Mouse (Mus musculus) gastrocnemius, postnatal 36 days (tissue): ENCODE measurements at regions not wholly inside any gene's neighbourhood (a gene's known extent, or its start where the extent isn't known, plus 50 kb on each side); places are given as distances from the start of the nearest gene placed in this dataset.
A peak's percentile ranks its signal among the peaks of the same experiment; 100 is the strongest.

Experiments
- DNase-seq, 2 experiments: peaks; one replicate each; pipeline ENCODE4 v3.0.0; 2022
- intact Hi-C: fragments of 180-260 bp; cut with DNase I; formaldehyde crosslinking; loops from one replicate; pipeline ENCODE4 v1.15.1; 2025

DNA sequence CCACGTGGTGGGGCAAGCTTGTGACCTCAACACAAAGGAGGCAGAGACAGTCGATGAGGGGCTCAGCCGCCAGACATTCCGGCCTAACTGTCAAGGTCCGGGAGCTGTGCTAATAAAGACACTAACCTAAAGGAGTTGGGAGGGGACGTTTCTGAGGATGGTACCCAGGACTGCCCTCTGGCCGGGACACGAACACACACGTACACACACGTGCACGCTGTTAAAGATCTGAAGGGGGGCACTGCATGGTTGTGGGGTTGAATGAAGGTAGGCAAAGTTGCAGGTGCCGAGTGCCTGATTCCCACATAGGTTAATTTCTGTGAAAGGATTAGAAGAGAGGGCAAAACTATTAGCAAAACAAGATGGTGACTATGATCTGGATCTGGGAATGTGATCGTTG lies 65.4 kb upstream of the Mitf start:
- intact Hi-C loops: loop anchor here (5.0 to 10.0 kb wide), 3 partner anchors 219 to 467 kb away; no protein-coding TSS in a partner anchor
- DNase-seq: no peak

DNA sequence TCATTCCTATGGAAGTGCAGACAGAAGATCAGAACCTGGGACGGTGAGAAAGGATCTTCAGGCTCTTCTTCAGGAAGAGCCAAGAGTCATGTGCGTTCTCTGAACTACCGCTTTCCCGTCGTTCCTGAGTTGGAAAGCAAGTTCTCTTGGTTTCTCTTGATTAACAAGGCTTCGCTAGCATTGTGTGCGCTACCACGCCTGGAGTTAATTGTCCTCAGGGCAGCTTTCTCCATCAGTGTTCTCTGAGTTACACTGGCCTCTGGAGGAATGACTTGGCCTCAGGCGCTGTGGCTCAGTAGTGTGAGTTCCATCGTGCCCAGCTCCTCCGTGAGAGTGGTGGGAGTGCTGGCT lies 66.0 kb upstream of the Mitf start:
- no peak for DNase-seq
- intact Hi-C loops: loop anchor here (5.0 to 10.0 kb wide), 3 partner anchors 219 to 466 kb away; no protein-coding TSS in a partner anchor

DNA sequence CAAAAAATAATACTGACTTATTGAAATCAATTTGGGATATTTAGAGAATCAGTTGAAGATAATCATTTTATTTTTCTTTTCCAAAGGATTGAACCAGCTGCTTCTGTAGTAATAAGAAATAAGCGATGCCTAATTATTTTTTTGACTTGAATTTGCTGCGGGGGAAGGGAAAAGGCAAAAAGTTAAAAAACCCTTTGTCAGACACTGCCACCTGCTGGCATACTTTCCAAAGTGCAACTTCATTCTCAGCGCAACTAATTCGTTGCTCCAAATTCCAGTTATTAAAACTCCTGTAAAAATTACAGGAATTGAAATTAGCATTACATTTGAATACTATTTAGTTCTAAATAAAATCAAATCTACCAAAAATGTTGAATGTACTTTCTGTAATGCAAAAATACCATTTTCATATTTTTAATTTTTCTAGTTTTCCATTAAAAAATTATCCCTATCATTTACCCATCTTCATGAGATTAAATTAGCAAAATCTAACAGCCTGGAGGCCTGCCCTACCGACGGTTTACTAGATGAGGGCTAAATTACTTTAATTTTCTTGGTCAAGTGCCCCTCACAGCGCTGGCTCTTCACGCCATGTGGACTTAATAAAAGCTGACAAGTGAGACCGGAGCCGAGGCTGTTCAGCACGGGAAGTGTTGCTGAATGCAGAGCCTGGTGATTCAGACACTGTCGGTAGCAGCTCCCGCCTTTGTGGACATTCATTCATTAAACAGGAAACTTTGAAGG lies 66.6 kb upstream of the Mitf start:
- peak in 1 of 2 experiments; percentile 23 for DNase-seq
- intact Hi-C loops: loop anchor here (5.0 to 10.0 kb wide), 3 partner anchors 218 to 465 kb away; no protein-coding TSS in a partner anchor

DNA sequence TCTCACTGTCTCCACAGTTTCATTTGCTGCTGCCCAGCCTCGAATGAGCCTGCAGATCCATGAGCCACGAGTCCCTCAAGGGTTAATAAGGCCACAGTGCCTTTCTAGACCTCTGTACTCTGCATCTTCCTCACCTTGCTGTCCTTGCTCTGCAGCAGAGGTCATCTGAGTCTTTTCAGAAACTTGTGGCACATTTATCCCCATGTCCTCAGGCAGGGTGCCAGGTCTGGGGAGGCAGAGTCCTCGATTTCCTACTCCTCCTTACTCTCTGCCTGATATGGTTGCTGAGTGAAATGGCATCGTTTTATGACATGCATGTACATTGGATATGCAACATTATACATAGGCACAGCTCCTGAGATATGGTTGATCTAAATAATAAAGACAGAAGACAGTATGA lies 68.0 kb upstream of the Mitf start:
- no peak for DNase-seq
- intact Hi-C loops: no loop called here

DNA sequence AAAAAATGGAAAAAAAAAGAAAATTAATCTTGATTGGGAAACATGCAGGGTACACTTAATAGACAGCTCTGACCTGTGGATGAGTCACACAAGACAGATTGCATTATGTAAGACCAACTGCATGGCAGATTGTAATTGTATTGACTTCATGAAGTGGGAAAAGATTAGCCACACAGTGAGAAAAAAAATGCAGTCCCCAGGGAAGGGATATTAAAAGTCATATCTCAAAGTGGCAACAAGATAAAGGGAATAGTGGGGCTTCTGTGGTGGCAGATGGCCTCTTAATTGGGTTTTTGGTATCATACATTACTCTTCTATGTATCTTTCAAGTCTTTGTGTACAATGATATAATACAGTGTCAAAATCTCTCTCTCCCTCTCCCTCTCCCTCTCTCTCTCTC lies 76.0 kb upstream of the Mitf start:
- intact Hi-C loops: no loop called here
- no peak for DNase-seq

DNA sequence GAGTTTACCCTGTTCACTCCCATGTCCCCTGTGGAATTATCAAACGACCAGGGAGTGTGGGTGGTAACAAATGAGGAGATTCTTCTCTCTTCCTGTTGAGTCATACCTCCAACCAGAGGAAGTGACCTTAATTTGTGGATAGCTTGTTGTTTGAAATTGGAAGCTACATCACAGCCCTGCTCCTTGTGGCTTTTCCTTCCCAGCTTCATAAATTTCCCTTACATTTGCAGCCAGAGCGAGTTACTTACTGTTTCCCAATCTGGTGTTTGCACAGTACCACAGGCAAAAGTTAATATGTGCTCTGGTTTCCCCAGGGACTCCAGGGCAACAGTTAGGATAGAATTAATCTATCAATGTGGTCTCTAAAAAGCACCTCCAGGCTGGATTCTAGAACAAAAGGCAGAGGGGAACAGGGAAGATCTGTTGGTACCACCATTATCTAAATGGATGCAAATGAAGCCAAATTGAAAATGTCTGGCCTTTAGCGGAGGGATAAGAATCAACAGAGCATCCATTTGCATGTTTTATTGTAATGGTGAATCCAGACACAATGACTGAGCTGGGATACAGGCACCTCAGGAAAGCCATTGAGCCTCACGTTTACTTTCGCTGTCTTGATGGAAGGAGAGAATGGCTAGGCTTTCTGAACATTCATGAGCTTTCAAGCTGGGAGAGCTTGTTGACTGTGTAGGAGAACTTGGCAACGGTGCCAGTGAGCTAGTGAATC lies 88.5 kb upstream of the Mitf start:
- no peak for DNase-seq
- intact Hi-C loops: no loop called here

DNA sequence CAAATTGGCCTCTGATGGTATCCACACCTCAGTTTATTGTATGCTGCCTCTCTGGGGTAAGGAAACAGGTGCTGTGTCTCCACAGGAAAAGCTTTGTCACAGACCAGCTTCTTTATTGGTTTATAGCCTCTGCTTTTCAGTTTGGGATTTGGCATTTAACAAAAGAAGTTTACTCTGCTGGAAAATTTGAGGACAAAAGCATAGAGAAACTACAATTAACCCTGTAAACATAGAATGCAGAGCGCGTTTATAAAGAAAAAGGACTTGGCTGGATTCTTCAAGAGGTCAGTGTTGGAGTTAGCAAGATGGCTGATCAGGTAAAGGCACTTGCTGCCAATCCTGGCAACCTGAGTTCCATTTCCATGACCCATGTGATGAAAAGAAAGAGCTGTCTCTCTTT lies 90.1 kb upstream of the Frmd4b start:
- intact Hi-C loops: no loop called here
- no peak for DNase-seq

DNA sequence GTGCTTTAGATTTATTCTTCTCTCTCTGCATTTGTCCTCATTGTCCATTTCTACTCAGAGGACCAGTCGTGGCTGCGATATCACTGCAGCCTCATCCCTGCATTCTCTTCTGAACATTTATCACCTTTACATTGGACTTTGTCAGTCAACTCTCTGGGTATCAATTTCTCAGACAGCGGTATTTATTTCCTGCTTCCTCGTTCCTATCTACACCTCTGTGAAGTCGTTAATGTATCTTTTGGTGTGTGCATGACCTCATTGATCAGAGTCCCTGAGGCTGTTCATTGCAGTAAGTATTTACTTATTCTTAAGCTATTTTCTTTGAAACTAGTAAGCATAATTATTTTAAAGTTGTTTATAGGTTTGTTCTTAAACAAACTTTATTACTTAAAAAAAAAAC lies 87.0 kb upstream of the Frmd4b start:
- no peak for DNase-seq
- intact Hi-C loops: no loop called here

DNA sequence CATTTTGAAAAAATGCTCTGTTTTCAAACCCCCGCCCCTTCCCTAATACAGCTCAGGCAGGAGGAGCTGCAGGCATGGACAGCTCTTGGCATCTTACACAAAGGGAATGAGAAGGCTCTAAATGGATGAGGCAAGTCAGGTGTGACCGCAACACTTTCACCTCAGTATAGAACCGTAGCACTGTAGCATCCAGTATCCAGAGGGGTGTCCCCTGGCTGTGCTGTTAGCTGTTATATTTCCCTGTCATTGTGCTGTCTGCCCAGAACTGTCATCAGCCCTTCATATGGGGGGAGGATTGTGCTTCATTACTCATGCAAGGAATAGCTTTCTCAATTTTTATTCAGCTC lies 82.4 kb upstream of the Frmd4b start:
- DNase-seq: no peak
- intact Hi-C loops: no loop called here

DNA sequence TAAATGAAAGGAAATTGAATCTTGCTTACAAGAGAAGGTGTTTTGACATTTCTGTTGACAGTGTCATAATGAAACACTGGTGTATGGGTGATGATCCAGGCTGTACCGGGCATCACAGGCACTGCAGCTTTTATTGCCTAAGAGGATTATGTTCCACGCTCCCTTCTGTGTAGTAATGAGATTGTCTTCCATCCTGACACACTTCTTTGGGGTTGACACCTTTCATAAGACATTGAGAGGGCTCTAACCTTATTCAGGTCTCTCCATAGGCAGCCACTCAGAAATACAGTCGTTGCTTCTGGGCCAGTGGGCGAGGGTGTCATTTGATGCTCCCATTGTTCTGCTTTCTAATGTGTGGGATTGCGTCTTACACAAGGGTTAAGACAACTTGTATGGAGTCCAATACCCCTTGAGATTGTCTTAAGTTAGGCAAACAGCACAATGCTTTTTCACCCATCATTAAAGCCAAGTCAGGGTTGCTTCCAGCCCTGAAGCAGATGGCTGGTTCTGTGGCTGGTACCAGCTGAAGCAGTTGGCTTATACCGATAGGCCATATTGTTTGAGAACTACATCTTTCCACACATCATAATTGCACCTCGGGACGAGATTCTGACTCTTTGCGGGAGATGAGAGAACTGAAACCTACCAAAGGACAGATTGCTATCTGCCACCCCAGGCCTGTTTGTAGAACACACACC lies 81.9 kb upstream of the Frmd4b start:
- intact Hi-C loops: no loop called here
- no peak for DNase-seq

DNA sequence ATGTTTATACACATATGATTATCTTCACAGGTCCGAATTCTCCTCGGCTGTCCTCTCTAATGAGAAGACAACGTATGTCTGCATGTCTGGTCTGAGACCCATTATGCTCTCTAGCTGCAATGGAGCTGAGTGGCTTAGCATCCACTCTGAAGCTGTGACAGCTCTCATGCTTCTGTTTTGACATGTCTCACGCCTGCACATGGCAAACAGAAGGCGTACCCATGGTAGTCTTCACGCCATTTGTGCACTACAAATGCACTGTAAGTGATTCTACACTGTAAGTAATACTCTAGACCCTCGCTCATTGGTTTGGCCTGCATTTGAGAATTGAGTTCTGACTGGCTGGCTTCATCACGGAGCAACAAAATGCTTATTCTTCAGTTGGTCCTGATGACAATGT lies 75.9 kb upstream of the Frmd4b start:
- no peak for DNase-seq
- intact Hi-C loops: no loop called here

DNA sequence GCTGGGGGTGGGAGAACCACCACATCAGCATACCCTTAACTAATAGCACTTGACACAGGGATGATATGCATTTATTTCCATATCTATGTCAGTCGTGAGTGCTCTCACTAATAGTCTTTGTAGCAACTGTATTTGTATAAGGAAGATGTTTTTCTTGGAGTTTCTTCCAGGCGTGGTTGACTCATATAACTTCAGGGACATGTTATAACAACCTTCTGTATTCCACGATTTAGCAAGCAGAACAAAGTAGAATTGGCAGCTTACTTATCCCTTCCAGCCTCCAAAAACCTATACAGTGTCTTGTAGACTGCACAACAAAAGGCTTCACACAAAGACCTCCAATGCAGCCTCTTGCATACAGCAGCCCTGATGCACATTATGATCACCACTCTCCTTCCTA lies 73.8 kb upstream of the Frmd4b start:
- intact Hi-C loops: no loop called here
- DNase-seq: no peak

DNA sequence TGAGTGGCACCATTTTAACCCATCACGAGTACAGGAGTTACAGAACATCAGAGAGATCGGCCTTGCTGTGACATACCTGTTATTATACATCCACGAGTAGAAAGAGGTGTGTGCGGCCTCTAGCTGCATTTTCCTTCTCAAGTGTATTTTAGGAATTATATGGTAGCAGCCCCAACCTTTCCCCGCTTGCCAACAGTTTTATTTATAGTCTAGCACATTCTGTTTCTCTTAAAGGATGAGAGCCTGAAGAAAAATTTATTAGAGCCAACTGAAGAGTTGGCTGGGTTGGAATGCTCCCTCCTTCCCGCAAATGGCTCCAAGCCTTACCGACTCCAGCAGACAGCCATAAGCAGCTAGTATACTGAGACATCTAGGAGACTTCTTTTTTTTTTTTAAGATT lies 67.0 kb upstream of the Frmd4b start:
- DNase-seq: no peak
- intact Hi-C loops: no loop called here

DNA sequence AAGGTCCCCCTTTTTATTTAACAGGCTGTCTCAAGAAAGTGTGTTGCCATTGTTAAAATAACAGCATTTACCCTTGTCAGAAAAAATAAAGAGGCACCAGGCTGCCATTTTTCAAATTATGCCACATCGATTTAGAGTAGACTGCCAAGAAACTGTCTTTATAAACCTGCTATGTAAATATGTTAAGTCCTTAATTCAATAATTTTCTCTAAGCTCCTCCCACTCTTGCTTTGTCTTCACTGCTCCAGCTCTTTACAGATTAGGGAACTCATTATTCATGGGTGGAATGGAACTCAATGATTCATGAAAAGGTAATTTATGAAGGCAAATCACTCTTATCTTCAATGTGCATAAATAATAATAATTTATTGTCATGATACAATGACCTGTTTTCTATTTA lies 64.9 kb upstream of the Frmd4b start:
- DNase-seq: no peak
- intact Hi-C loops: no loop called here

DNA sequence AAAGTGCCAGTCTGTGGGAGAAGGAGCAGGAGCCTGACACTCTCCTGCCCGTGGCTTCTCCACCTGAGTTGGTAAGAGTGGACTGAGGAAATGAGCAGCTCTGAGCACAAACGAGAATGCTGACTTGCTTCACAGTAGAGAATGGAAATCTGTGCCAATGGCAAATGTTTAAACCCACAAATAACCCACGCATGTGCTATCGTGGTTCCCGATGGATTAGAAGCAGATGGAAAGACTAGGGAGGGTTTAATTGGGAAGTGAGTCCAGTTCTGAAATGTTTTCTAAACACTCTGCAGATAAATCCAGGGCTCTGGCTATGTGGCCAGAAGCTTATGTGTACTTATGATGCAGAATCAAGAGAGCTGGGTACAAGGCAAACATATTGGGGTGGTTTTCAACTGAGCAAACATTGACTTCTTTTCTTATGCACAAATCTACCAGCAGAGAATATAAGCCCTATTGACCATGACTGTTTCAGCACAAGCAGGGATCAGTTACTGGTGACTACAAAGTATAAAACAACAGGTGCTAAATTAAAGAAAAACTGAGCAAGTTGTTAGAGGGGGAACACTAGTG lies 57.9 kb upstream of the Frmd4b start:
- intact Hi-C loops: no loop called here
- no peak for DNase-seq

DNA sequence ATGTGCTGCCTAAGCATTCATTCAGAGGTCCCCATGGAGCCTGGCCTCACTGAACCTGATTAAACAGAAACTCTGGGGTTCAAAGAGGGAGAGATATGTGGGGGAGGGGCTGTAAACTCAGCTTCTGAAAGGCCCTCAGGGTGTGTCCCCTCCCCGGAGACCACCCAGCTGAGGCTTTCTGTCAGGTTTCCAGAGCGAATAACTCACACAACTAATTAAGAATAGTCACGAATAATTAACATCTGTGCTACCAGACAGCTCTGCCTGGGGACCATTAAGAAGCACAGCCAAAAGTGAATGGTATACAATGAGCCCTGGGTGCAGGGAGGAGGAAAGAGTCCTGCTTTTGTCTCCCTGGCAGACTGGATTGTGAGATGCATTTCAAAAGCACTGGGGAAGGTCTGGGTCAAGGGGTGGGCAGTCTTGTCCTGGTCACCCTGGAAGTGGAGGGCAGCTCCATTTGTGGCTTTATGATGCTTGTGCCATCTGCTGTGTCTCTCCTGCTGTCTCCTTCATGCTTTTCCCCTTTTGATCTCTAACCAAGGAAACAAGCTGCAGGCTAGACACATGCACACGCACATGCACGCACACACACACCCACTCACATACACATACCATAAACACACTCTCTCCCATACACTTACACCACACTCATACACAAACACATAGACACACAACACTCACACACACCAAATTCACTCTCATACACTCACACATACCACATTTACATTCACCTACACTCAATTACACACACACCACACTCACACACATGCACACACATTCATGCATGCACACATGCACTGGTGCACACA lies 49.7 kb upstream of the Frmd4b start:
- DNase-seq: no peak
- intact Hi-C loops: no loop called here
